Comparison of ENCODE assay signal across 7 mouse cellular contexts in genomic region chr6:81923523-81924142, GRCm38 (mm10). TPM values are rescaled to one million over a fixed set of nuclear protein-coding genes. Genes with fewer than 3 reads are reported as not detected.
DNase-seq lines count a peak whose midpoint lies in the region; ATAC-seq lines count a peak whose summit lies in the region.

Gene Gcfc2, plus strand, starts transcription at chr6:81923669.

- H3K9ac ChIP-seq in embryonic facial prominence, embryonic 11.5 days (replicated peaks; ENCODE audit: low read length) = peak within 1 kb of the TSS; percentile 96
- peak within 1 kb of the TSS; percentile 95 for H3K9ac ChIP-seq in limb, embryonic 11.5 days (ENCODE audit: low read length)
- peak within 1 kb of the TSS; percentile 81 for H3K9ac ChIP-seq in midbrain, embryonic 14.5 days (replicated peaks; ENCODE audit: low read length)

- peak; percentile 96 for DNase-seq in adrenal gland, postnatal 14 days
- peak; percentile 96 for DNase-seq in embryonic facial prominence, embryonic 11.5 days (ENCODE audit: low spot score)
- peak; percentile 99 for DNase-seq in heart, adult 11 months
- DNase-seq in kidney, adult 18-20 months = peak; percentile 95
- peak; percentile 96 for DNase-seq in limb, embryonic 11.5 days (ENCODE audit: low spot score)
- DNase-seq in midbrain, embryonic 14.5 days = peak; percentile 98
- peak; percentile 83 to 98 for DNase-seq in spleen, adult 18-20 months

- WGBS in embryonic facial prominence, embryonic 11.5 days = under 1% methylated on average over 56 of the region's 56 CpGs
- WGBS in limb, embryonic 11.5 days = under 1% methylated on average over 56 of the region's 56 CpGs
- under 1% methylated on average over 56 of the region's 56 CpGs for WGBS in midbrain, embryonic 14.5 days

- peak within 1 kb of the TSS; percentile 88 for H3K4me3 ChIP-seq in embryonic facial prominence, embryonic 11.5 days (ENCODE audit: low read depth, low read length)
- peak within 1 kb of the TSS; percentile 85 for H3K4me3 ChIP-seq in limb, embryonic 11.5 days (ENCODE audit: low read depth, low read length)
- peak within 1 kb of the TSS; percentile 74 for H3K4me3 ChIP-seq in midbrain, embryonic 14.5 days (replicated peaks; ENCODE audit: low read depth, low read length)

- H3K4me1 ChIP-seq in embryonic facial prominence, embryonic 11.5 days (ENCODE audit: control insufficient read depth, insufficient read depth, low read length) = no peaks in the 10 kb centered on the region
- H3K4me1 ChIP-seq in limb, embryonic 11.5 days (ENCODE audit: control insufficient read depth, insufficient read depth, low read length) = peaks cover 4% of the 10 kb centered on the region; the same call in 1 of the 2 replicates
- peaks cover 12% of the 10 kb centered on the region for H3K4me1 ChIP-seq in midbrain, embryonic 14.5 days (ENCODE audit: control insufficient read depth, insufficient read depth, low read length)

- no peaks in the 10 kb centered on the region for H3K9me3 ChIP-seq in embryonic facial prominence, embryonic 11.5 days (replicated peaks; ENCODE audit: control insufficient read depth, low read length)
- H3K9me3 ChIP-seq in limb, embryonic 11.5 days (ENCODE audit: control insufficient read depth, low read length) = no peaks in the 10 kb centered on the region
- no peaks in the 10 kb centered on the region for H3K9me3 ChIP-seq in midbrain, embryonic 14.5 days (ENCODE audit: control insufficient read depth, low read length)

- no peaks in the 10 kb centered on the region for H3K27me3 ChIP-seq in embryonic facial prominence, embryonic 11.5 days (ENCODE audit: control insufficient read depth, insufficient read depth, low read length)
- no peaks in the 10 kb centered on the region for H3K27me3 ChIP-seq in limb, embryonic 11.5 days (ENCODE audit: control insufficient read depth, insufficient read depth, low read length)
- no peaks in the 10 kb centered on the region for H3K27me3 ChIP-seq in midbrain, embryonic 14.5 days (ENCODE audit: control insufficient read depth, insufficient read depth, low read length)

- peak within 1 kb of the TSS; percentile 65 for H3K27ac ChIP-seq in embryonic facial prominence, embryonic 11.5 days (replicated peaks; ENCODE audit: low read depth, low read length)
- peak within 1 kb of the TSS; percentile 68; the same call in 1 of the 2 replicates for H3K27ac ChIP-seq in limb, embryonic 11.5 days (replicated peaks; ENCODE audit: low read depth, low read length)
- peak within 1 kb of the TSS; percentile 37; the same call in 1 of the 2 replicates for H3K27ac ChIP-seq in midbrain, embryonic 14.5 days (replicated peaks; ENCODE audit: low read depth, low read length)

- peak within 1 kb of the TSS; percentile 68 for H3K4me2 ChIP-seq in embryonic facial prominence, embryonic 11.5 days (ENCODE audit: low read depth, low read length)
- peak within 1 kb of the TSS; percentile 60 for H3K4me2 ChIP-seq in limb, embryonic 11.5 days (ENCODE audit: low read depth, severe bottlenecking)
- H3K4me2 ChIP-seq in midbrain, embryonic 14.5 days (ENCODE audit: low read length) = peak within 1 kb of the TSS; percentile 70

- H3K36me3 ChIP-seq in embryonic facial prominence, embryonic 11.5 days (replicated peaks; ENCODE audit: control insufficient read depth, insufficient read depth, low read depth, low read length) = peaks cover 2% of the 10 kb centered on the region; the same call in 1 of the 2 replicates
- peaks cover 4% of the 10 kb centered on the region; the same call in 1 of the 2 replicates for H3K36me3 ChIP-seq in limb, embryonic 11.5 days (ENCODE audit: control insufficient read depth, insufficient read depth, low read length)
- peaks cover 28% of the 10 kb centered on the region for H3K36me3 ChIP-seq in midbrain, embryonic 14.5 days (ENCODE audit: control insufficient read depth, insufficient read depth, low read length)

- ATAC-seq in embryonic facial prominence, embryonic 11.5 days (replicated peaks; ENCODE audit: insufficient number of reproducible peaks, low FRiP score, low TSS enrichment, low read depth) = peak; percentile 95
- ATAC-seq in limb, embryonic 11.5 days (ENCODE audit: insufficient number of reproducible peaks, low FRiP score, low TSS enrichment, low read depth) = peak; percentile 94
- peak; percentile 94 for ATAC-seq in midbrain, embryonic 14.5 days (ENCODE audit: low FRiP score, low TSS enrichment)

RNA-seq across cellular contexts. Expression of gene Gcfc2, which starts in this region (rescaled TPM):
- 8.9 and 11.8 TPM in 2 replicates for total RNA-seq in adrenal gland, postnatal 14 days (2021)
- 14.3 and 15.4 TPM in 2 replicates for polyA plus RNA-seq in embryonic facial prominence, embryonic 11.5 days (2014; fragmentation: Nextera tagmentation; extraction: Ambion mirVana)
- 18.8 and 21.2 TPM in 2 replicates for polyA plus RNA-seq in limb, embryonic 11.5 days (2014; fragmentation: Nextera tagmentation; extraction: Ambion mirVana)
- 10.1 and 12.4 TPM in 2 replicates for polyA plus RNA-seq in midbrain, embryonic 14.5 days (2014; fragmentation: Nextera tagmentation; extraction: Ambion mirVana)

Comparison
In these comparisons a context has a peak if more than half of its experiments do, and no peak if none do; other contexts are left out.
1. Peak in every context shown above with its lines: DNase-seq, ATAC-seq, H3K4me3 ChIP-seq and H3K27ac ChIP-seq.